Mouse (Mus musculus): ENCODE measurements at regions not wholly inside any gene's neighbourhood (a gene's known extent, or its start where the extent isn't known, plus 50 kb on each side); places are given as distances from the start of the nearest gene placed in this dataset.

DNA sequence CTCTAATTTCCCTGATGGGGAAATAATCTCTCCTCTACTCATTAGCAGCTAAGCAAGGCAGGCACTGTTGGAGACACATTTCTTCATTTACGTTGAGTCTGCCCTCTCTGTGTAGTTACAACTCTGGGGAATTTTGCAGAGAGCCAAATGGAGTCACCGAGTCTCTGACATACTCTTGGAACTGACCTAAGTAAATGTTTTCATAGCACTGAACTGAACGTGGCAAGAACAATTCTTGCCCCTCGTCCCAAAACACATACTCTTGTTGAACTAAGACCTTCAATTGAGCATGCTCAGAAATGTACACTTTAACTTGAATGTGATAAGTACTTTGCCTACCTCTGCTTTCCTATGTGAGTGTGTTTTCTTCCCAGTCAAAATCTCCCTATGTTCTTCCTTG is 114.5 kb downstream of the Dusp6 start:
- no peak for TF ChIP-seq POLR2A (IDR thresholded peaks at IDR 0.05; ENCODE audit: low read depth, low read length)
- no peak for TF ChIP-seq CTCF (IDR thresholded peaks at IDR 0.05; ENCODE audit: extremely low read depth, insufficient read length, insufficient replicate concordance, low read depth, low read length)

Data from small intestine, adult 2 months (tissue).